Mouse (Mus musculus) cerebellum, adult 18-20 months (tissue): ENCODE measurements around the gene Tcte2.
A peak's percentile ranks its signal among the peaks of the same experiment; 100 is the strongest.
"Not testable (repeated sequence)": the region's sequence is repeated elsewhere in the genome, so short reads cannot be mapped to it uniquely, and the experiment has no call there.

Experiments
- DNase-seq, 2 experiments: peaks; one replicate each; pipeline ENCODE4 v3.0.0; 2021

Tcte2 gene

DNA sequence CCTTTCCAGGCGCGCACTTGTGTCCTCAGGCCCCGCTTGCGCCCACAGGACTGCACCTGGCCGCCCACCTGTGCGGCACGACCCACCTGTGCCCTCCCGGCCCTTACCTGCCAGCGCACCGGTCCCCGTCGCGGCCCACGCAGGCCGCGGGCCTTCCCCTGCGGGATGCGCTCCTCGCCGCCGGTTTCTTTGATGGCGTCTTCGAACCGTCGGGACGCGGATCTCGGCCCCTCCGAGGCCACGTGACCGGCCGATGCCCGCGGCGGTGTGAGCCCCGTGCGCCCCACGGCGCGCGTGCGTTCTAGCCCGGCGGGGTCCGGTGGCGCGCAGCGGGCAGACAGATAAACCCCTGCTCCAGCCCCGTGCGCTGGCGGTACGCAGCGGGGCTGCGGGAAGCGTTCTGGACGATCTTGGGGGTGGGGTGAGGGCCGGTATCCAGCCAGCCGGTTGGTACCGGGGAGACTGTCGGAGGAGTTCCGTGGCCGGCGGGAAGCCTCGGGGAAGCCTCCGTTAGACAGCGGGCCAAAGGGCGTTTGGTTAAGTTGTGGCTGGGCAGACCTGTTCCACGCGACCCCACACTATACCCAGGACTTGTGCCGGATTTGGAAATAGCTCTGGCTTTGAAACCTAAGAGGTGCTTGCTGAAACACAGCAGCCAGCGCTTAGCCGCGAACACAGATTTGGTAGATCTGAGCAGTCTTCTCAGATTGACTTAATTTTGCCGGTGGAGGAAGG lies at the start of gene Tcte2:
TSS of gene Tcte2 (minus strand) at position 647 of the 735 bp plus-strand sequence.
- DNase-seq: peak; percentile 51 to 75

DNA sequence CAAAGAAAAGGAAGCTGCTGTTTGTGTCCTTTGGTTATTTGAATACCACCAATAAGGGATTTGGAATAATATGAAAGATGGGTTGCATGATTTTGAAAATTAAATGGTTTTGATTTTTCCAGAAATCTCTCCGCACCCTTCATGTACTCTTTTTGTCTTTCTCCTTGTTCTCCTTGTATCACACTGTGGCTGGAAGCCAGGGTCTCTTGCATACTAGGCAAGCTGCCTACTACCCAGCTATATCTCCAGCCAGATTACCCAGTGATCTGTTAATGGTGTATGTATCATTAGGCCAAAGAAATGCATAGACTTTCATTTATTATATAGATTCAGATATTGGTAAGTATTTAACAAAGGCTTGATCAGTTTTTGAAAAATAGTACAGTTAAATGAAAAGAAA lies 44.4 kb upstream of the Tcte2 start:
- DNase-seq: peak in 1 of 2 experiments; percentile 19

DNA sequence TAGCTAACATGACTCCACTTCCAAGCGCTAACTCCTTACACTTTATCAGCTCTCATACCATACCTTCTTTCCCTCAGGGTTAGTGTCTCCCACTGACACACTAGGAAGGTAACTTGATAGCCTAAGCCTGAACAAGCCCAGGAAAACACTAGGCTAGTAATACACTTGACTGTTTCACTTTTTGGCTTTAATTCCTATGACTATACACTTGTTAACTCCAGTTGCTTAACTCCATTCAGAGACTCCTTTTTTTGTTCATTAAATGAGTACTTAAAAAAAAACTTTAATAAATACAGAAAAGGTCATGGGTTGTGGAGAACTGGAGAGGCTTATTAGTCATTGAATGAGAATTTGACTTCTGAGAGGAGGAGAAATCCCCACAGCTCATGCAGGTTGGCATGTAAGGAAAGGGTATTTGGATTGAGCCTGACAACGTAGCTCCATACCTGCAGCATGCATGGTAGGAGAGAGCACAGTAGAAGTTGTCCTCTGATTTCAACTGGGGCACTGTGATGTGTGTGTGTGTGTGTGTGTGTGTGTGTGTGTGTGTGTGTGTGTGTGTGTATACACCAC lies 41.3 kb upstream of the Tcte2 start:
- no peak for DNase-seq

GRCm38 (mm10) chr17:13797691-13798090 lies 36.1 kb upstream of the Tcte2 start:
- no peak for DNase-seq

DNA sequence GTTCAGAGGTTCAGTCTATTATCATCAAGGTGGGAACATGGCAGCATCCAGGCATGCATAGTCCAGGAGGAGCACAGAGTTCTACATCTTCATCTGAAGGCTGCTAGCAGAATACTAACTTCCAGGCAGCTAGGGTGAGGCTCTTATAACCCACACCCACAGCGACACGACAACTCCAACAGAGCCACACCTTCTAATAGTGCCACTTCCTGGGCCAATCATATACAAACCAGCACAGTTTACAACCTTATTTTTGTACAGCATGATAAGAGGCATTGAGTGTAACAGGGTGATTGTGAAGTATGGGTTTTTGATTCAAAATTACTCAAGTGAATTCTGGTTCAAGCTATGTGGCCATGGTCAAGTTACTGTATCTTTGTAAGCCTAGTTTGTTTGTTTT lies 28.4 kb upstream of the Tcte2 start:
- not testable (repeated sequence) for DNase-seq

GRCm38 (mm10) chr17:13783469-13783868 lies 21.8 kb upstream of the Tcte2 start:
- DNase-seq: no peak

GRCm38 (mm10) chr17:13781948-13782347 lies 20.3 kb upstream of the Tcte2 start:
- peak; percentile 57 to 77 for DNase-seq

DNA sequence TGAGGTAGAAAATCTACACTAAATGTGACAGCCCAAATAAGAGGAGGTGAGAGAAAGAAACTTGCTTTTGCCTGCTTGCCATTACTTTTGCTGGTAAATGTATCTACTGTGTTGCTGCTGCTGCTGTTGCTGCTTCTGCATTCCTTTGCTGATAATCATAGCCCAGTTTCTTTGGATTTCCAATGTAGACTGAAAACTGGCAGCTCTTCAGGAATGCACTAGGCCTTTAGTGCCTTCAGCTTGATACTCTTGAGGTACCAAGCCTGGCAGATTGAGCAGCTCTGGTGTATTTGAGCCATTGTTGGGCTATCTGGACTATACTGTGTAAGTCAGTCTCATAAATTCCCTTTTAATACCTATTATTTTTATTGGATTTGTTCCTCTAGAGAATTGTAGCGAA lies 17.2 kb upstream of the Tcte2 start:
- DNase-seq: no peak

GRCm38 (mm10) chr17:13777676-13778075 lies 16.1 kb upstream of the Tcte2 start:
- DNase-seq: no peak

DNA sequence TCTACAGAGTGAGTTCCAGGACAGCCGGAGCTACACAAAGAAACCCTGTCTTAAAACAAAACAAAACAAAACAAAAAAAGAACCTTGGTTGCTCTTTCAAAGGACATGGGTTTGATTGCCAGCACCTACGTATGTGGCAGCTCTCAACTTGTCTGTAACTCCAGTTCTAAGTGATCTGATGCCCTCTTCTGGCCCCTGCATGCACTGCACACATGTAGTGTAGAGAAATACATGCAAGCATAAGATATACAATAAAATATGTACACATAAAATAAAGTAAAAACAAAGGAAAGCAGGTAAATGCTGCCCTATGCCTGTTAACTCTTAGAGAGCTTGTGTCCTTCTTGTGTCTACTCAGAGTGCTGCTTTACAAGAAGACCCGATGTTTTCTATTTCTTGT lies 7.6 kb upstream of the Tcte2 start:
- no peak for DNase-seq

- DNase-seq: no peak
Measured at GRCm38 (mm10) chr17:13768531-13768930, 6.9 kb upstream of the Tcte2 start.

DNA sequence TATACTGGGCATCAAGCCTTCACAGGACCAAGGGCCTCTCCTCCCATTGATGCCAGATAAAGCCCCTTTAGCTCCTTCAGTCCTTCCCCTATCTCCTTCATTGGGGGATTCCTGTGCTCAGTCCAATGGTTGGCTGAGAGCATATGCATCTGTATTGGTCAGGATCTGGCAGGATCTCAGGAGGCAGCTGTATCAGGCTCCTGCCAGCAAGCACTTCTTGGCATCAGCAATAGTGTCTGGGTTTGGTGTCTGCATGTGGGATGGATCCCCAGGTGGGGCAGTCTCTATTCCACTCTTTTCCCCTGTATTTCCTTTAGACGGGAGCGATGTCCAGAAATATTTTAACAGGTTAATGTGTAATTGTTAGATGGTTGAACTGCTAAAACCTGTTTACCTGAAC lies 3.3 kb upstream of the Tcte2 start:
- DNase-seq: not testable (repeated sequence)

GRCm38 (mm10) chr17:13763819-13764218 lies 2.2 kb upstream of the Tcte2 start:
- DNase-seq: no peak

DNA sequence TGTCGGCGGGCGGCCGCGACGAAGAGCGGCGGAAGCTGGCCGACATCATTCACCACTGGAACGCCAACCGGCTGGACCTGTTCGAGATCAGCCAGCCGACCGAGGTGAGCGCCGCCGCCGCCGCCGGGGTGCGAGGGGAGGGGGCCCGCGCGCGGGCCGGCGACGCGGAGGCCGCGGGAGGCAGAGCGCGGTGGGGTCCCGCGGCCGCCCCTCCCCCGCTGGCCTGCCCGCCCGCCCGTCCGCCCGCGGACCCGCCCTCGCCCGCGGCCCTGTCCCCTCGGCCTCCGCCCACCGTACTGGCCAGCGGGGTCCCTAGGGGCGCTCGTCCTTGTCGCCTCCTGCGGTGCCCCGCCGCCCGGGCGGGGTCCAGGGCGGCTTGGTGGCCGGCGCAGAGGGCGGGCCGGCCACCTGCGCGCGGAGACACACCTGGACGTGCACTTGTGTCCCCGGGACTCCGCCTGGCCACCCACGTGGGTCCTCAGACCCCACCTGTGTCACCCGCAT lies 898 bp downstream of the Tcte2 start:
- peak; percentile 45 to 63 for DNase-seq

GRCm38 (mm10) chr17:13759853-13760627 lies 1.6 kb downstream of the Tcte2 start, which contains the start of gene Afdn:
Gene Afdn, plus strand, starts transcription at chr17:13760539.
- peak; percentile 86 to 93 for DNase-seq

- DNase-seq: peak; percentile 37 to 52
Measured at GRCm38 (mm10) chr17:13759156-13759852, 2.3 kb downstream of the Tcte2 start.

DNA sequence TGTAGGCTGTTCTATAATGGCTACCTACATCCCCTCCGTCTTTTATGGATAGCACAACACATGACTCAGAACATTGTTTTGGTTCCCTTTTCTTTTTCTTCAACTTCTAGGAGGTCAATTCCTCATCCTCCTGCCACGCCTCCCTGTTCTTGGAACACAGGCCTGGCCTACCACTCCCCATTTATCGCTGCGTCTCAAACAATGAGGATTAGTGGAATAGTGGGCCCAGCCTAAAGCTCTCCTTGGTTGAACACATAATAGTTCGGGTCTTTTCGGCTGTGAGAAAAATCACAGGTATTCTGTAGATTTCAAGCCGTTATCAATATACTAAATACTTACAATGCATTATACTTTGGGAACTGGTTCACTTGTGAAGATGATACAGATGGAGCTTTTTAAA lies 3.0 kb downstream of the Tcte2 start:
- no peak for DNase-seq

DNA sequence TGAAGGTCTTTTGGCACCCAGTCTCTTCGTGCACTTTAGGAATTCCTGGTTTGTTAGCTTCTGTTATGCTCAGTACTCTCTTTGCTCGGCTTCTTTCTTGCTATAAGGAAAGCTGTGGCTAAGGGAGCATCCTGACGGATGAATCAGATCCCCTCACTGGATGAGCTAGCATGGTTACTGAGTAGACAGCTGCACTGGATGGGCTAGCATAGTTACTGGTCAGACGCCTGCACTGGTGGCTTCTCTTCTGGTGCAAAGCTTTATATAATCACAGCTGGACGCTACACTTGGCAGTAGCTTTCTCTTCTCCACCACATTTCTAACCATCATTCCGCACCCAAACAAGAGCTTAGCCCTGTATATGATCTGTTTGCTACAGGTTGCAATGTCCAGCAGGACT lies 6.7 kb downstream of the Tcte2 start:
- no peak for DNase-seq

- DNase-seq: no peak
Measured at GRCm38 (mm10) chr17:13753918-13754317, 7.7 kb downstream of the Tcte2 start.

DNA sequence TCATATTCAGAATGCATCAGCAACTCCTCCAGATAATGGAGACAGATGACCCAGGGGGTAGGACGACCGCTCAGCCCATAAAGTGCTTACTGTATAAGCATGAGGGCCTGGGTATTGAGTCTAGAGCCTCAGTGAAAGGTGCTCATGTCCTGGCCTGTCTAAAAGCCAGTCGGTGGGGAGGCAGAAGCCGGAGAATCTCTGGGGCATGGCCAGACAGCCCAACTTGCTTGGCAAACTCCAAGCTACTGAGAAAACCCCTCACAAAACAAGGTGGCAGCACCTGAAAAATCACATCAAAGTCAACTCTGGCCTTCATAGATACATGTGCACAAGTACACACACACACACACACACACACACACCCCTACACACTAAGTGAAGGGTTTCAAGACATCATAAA lies 12.6 kb downstream of the Tcte2 start:
- no peak for DNase-seq

GRCm38 (mm10) chr17:13747681-13748080 lies 13.9 kb downstream of the Tcte2 start:
- no peak for DNase-seq

DNA sequence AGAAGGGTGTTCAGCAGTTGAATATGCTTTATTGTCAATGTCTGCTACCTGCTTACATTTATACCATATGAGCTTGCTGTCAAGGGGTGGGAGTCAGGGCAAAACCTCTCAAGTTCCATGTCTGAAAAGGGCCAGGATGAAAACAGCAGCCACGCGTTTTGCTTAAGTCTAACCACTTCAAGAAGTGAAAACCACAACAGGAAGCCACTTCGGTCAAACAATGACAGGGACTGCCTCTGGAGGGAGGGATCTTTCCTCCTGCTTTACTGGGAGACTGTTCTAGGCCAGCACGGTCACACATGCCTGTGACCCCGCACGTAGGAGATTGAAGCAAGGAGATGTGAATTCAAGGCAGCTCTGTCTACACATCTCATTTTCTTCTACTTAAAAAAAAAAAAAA lies 15.3 kb downstream of the Tcte2 start:
- DNase-seq: no peak

DNA sequence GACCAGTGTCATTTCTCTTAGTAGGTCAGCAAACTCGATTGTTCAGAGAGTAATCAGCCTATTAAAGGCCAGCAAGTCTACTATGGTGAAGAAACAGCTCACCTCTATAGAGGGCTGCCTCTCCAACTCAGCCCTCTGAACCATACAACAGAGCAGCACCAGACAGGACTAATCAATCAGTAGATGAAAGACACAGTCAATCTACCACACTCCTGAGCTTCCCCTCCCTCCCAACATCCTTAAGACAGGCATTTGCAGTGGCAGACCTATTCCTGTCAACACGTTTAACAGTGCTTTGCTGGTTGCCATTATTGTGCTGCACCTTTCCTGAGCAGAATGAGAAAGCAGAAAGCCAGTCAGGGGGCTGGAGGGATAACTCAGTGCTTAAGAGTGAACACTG lies 16.3 kb downstream of the Tcte2 start:
- DNase-seq: no peak
